Mouse (Mus musculus) ES-Bruce4 (cell line): ENCODE measurements around the gene Vim.

Source experiments
- CTCF ChIP-seq: IDR thresholded peaks from one replicate; pipeline ENCODE4 v1.8.1; 2011; ENCODE audit warnings: low read depth, low read length
- EP300 ChIP-seq: IDR thresholded peaks from 2 replicates; pipeline ENCODE4 v1.6.1; 2011; ENCODE audit warnings: low read depth, low read length; ENCODE audit not compliant: insufficient read depth

DNA sequence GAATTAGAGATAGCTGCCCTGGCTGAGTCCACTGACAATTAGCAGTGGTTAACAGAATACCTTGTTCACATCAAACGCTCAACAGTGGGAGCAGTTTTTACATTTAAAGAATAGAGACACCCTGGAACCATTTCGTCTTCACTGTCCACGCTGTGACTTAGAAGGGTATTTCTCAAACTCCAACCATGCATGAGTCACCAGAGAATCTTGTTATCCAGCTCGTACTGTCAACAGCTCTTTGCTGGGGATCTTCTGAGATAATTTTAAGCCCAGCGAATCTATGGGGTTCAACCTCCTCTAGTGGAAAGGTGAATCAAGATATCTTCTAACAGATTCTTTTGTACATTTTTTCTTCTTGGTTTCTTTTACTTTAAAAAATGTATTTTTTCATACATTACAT is 24.4 kb downstream of the Vim start:
- no peak for TF ChIP-seq CTCF
- no peak for TF ChIP-seq EP300
